Mouse (Mus musculus): ENCODE measurements around the gene 6030468B19Rik. TPM values are rescaled to one million over a fixed set of nuclear protein-coding genes. Genes with fewer than 3 reads are reported as not detected.
A peak's percentile ranks its signal among the peaks of the same experiment; 100 is the strongest.

6030468B19Rik gene
- total and polyA plus RNA-seq, 3 experiments, result 2.7 to 5.1 TPM; not detected in 1

GRCm38 (mm10) chr11:117794035-117794551, 3.4 kb upstream of the 6030468B19Rik start:
- Histone ChIP-seq H3K4me1 (ENCODE audit: control insufficient read depth in 1 of 2, insufficient read depth in 2 of 2, low read length in 2 of 2) (peaks cover 10 to 23% of the 10 kb centered on the region in 2 experiments), H3K9ac (ENCODE audit: control insufficient read depth, low read depth, low read length, poor library complexity, severe bottlenecking) (no peak overlapping the region), H3K9me3 (replicated peaks; ENCODE audit: insufficient read depth, low read length) (no peaks in the 10 kb centered on the region), H3K27me3 (ENCODE audit: control insufficient read depth in 1 of 2, insufficient read depth in 2 of 2, low read length in 2 of 2) (no peaks in the 10 kb centered on the region), H3K4me3 (ENCODE audit: control insufficient read depth in 1 of 2, insufficient read depth in 1 of 2, low read depth in 2 of 2, low read length in 2 of 2) (no peak overlapping the region), H3K79me2 (ENCODE audit: control insufficient read depth, insufficient read depth, low read length, poor library complexity) (no peaks in the 10 kb centered on the region), H3K36me3 (ENCODE audit: control insufficient read depth in 1 of 2, insufficient read depth in 2 of 2, low read length in 2 of 2) (peaks cover 0 to 17% of the 10 kb centered on the region in 2 experiments; a peak in 2 of 4 replicates), H3K27ac (ENCODE audit: control insufficient read depth, low read depth, low read length) (no peak overlapping the region)
- no peak for DNase-seq (ENCODE audit: low read depth, low spot score)
- no peak for TF ChIP-seq TBP (IDR thresholded peaks at IDR 0.05; ENCODE audit: low read depth, low read length)
- no peak for TF ChIP-seq ETS1 (IDR thresholded peaks at IDR 0.05; ENCODE audit: low read depth, low read length)
- no peak for TF ChIP-seq ELF1 (IDR thresholded peaks at IDR 0.05; ENCODE audit: low read depth, low read length)
- no peak for TF ChIP-seq ZMIZ1 (IDR thresholded peaks at IDR 0.05; ENCODE audit: low read depth, low read length)
- TF ChIP-seq MAZ (IDR thresholded peaks at IDR 0.05; ENCODE audit: low read depth, low read length), result no peak
- TF ChIP-seq NRF1 (IDR thresholded peaks at IDR 0.05; ENCODE audit: insufficient read depth, low read depth, low read length, poor library complexity, severe bottlenecking), result no peak
- TF ChIP-seq UBTF (IDR thresholded peaks at IDR 0.05; ENCODE audit: borderline replicate concordance, insufficient read depth, low read depth, low read length), result no peak
- no peak for TF ChIP-seq CTCF (IDR thresholded peaks at IDR 0.05 in 2 of 3, conservative IDR thresholded peaks at IDR 0.05 in 1 of 3; ENCODE audit: control insufficient read depth in 1 of 3, insufficient read depth in 1 of 3, low read depth in 2 of 3, low read length in 3 of 3, poor library complexity in 1 of 3, severe bottlenecking in 1 of 3)
- TF ChIP-seq MYC (IDR thresholded peaks at IDR 0.05; ENCODE audit: low read depth, low read length), result no peak
- no peak for TF ChIP-seq ZKSCAN1 (IDR thresholded peaks at IDR 0.05; ENCODE audit: low read depth, low read length)

- H3K27ac ChIP-seq (ENCODE audit: control insufficient read depth, low read depth, low read length), result 0 out of 2 replicates have a peak overlapping the region, but pooled peaks have one; percentile 37
- H3K4me1 ChIP-seq (ENCODE audit: control insufficient read depth in 1 of 2, insufficient read depth in 2 of 2, low read length in 2 of 2), result peaks cover 11 to 27% of the 10 kb centered on the region in 2 experiments
Observed at GRCm38 (mm10) chr11:117796954-117797353, 506 bp upstream of the 6030468B19Rik start.

GRCm38 (mm10) chr11:117798160-117798541, 691 bp downstream of the 6030468B19Rik start:
- Histone ChIP-seq H3K4me1 (ENCODE audit: control insufficient read depth in 1 of 2, insufficient read depth in 2 of 2, low read length in 2 of 2) (peaks cover 11 to 27% of the 10 kb centered on the region in 2 experiments), H3K9ac (ENCODE audit: control insufficient read depth, low read depth, low read length, poor library complexity, severe bottlenecking) (peak overlapping the region; percentile 23; the same call in 1 of the 2 replicates), H3K27ac (ENCODE audit: control insufficient read depth, low read depth, low read length) (peak overlapping the region; percentile 37), H3K27me3 (ENCODE audit: control insufficient read depth in 1 of 2, insufficient read depth in 2 of 2, low read length in 2 of 2) (no peaks in the 10 kb centered on the region), H3K9me3 (replicated peaks; ENCODE audit: insufficient read depth, low read length) (no peaks in the 10 kb centered on the region), H3K36me3 (ENCODE audit: control insufficient read depth in 1 of 2, insufficient read depth in 2 of 2, low read length in 2 of 2) (peaks cover 0 to 20% of the 10 kb centered on the region in 2 experiments; a peak in 2 of 4 replicates), H3K4me3 (ENCODE audit: control insufficient read depth in 1 of 2, insufficient read depth in 1 of 2, low read depth in 2 of 2, low read length in 2 of 2) (0 out of 4 replicates have a peak overlapping the region, but pooled peaks of 1 of the 2 experiments have one; percentile 18), H3K79me2 (ENCODE audit: control insufficient read depth, insufficient read depth, low read length, poor library complexity) (no peaks in the 10 kb centered on the region)
- DNase-seq (ENCODE audit: low read depth, low spot score), result peak; percentile 58
- no peak for TF ChIP-seq RCOR1 (IDR thresholded peaks at IDR 0.05; ENCODE audit: low read depth, low read length)
- TF ChIP-seq ETS1 (IDR thresholded peaks at IDR 0.05; ENCODE audit: low read depth, low read length), result peak; percentile 38; the same call in 1 of the 2 replicates
- peak; percentile 53; the same call in 1 of the 2 replicates for TF ChIP-seq BHLHE40 (IDR thresholded peaks at IDR 0.05; ENCODE audit: borderline replicate concordance, low read depth, low read length)
- TF ChIP-seq MAFK (IDR thresholded peaks at IDR 0.05; ENCODE audit: borderline replicate concordance, low read depth, low read length), result no peak
- peak; percentile 38; the same call in 1 of the 2 replicates for TF ChIP-seq HCFC1 (IDR thresholded peaks at IDR 0.05; ENCODE audit: low read depth, low read length)
- TF ChIP-seq TCF12 (IDR thresholded peaks at IDR 0.05; ENCODE audit: low read depth, low read length), result peak; percentile 67
- TF ChIP-seq GATA1 (IDR thresholded peaks at IDR 0.05; ENCODE audit: low read depth, low read length), result peak; percentile 91
- peak; percentile 67 to 77 for TF ChIP-seq EP300 (IDR thresholded peaks at IDR 0.05; ENCODE audit: low read depth in 1 of 2, low read length in 2 of 2)
- 0 out of 2 replicates have a peak, but pooled peaks have one; percentile 7 for TF ChIP-seq MYC (IDR thresholded peaks at IDR 0.05; ENCODE audit: low read depth, low read length)
- TF ChIP-seq NELFE (IDR thresholded peaks at IDR 0.05; ENCODE audit: low read depth, low read length), result no peak
- no peak for TF ChIP-seq ZC3H11A (IDR thresholded peaks at IDR 0.05; ENCODE audit: low read depth, low read length)
- no peak; the same call in 1 of the 2 replicates for TF ChIP-seq SIN3A (IDR thresholded peaks at IDR 0.05; ENCODE audit: low read length)
- peak; percentile 82; the same call in 1 of the 2 replicates for TF ChIP-seq MAZ (IDR thresholded peaks at IDR 0.05; ENCODE audit: low read depth, low read length)
- peak; percentile 31; the same call in 1 of the 2 replicates for TF ChIP-seq TAL1 (IDR thresholded peaks at IDR 0.05; ENCODE audit: low read length)
- no peak for TF ChIP-seq POLR2AphosphoS2 (IDR thresholded peaks at IDR 0.05; ENCODE audit: low read length)

More at GRCm38 (mm10) chr11:117796954-117797353, 506 bp upstream of the 6030468B19Rik start:
- DNase-seq (ENCODE audit: low read depth, low spot score), result no peak
- no peak for TF ChIP-seq ZNF384 (IDR thresholded peaks at IDR 0.05; ENCODE audit: low read depth, low read length)
- TF ChIP-seq MAZ (IDR thresholded peaks at IDR 0.05; ENCODE audit: low read depth, low read length), result no peak
- no peak for TF ChIP-seq MAX (IDR thresholded peaks at IDR 0.05; ENCODE audit: low read length)
- no peak for TF ChIP-seq TCF12 (IDR thresholded peaks at IDR 0.05; ENCODE audit: low read depth, low read length)
- no peak for TF ChIP-seq TAL1 (IDR thresholded peaks at IDR 0.05; ENCODE audit: low read length)
- H3K9ac ChIP-seq (ENCODE audit: control insufficient read depth, low read depth, low read length, poor library complexity, severe bottlenecking), result no peak overlapping the region; the same call in 1 of the 2 replicates
- H3K9me3 ChIP-seq (replicated peaks; ENCODE audit: insufficient read depth, low read length), result no peaks in the 10 kb centered on the region
- H3K79me2 ChIP-seq (ENCODE audit: control insufficient read depth, insufficient read depth, low read length, poor library complexity), result no peaks in the 10 kb centered on the region
- peaks cover 0 to 20% of the 10 kb centered on the region in 2 experiments; a peak in 2 of 4 replicates for H3K36me3 ChIP-seq (ENCODE audit: control insufficient read depth in 1 of 2, insufficient read depth in 2 of 2, low read length in 2 of 2)
- H3K4me3 ChIP-seq (ENCODE audit: control insufficient read depth in 1 of 2, insufficient read depth in 1 of 2, low read depth in 2 of 2, low read length in 2 of 2), result no peak overlapping the region
- no peaks in the 10 kb centered on the region for H3K27me3 ChIP-seq (ENCODE audit: control insufficient read depth in 1 of 2, insufficient read depth in 2 of 2, low read length in 2 of 2)

Data from MEL (cell line).